Mouse (Mus musculus) bone marrow macrophage, adult 2 months (primary cell): Measurements from ENCODE around the gene Psma5. TPM values are rescaled to one million over a fixed set of nuclear protein-coding genes. Genes with fewer than 3 reads are reported as not detected.
"Not testable (repeated sequence)": the region's sequence is repeated elsewhere in the genome, so short reads cannot be mapped to it uniquely, and the experiment has no call there.

Source experiments
- H3K27ac ChIP-seq: 2 replicates; pipeline ENCODE4 v1.5.1; 2012; ENCODE audit warnings: low read depth, low read length; ENCODE audit not compliant: insufficient read depth
- H3K4me1 ChIP-seq: 2 replicates; pipeline ENCODE4 v1.6.1; 2012; ENCODE audit warnings: low read length; ENCODE audit not compliant: control insufficient read depth, insufficient read depth
- H3K4me3 ChIP-seq: 2 replicates; pipeline ENCODE4 v1.5.1; 2012; ENCODE audit warnings: mild to moderate bottlenecking, low read length, moderate library complexity; ENCODE audit not compliant: insufficient read depth
- CTCF ChIP-seq: IDR thresholded peaks from 2 replicates; pipeline ENCODE4 v1.5.1; 2012; ENCODE audit warnings: low read depth, mild to moderate bottlenecking, low read length, moderate library complexity
- POLR2A ChIP-seq: IDR thresholded peaks from 2 replicates; pipeline ENCODE4 v1.6.1; 2012; ENCODE audit warnings: mild to moderate bottlenecking, low read depth, low read length, borderline replicate concordance
- polyA plus RNA-seq: library from polyadenylated mRNA; stranded (reverse); fragments of >200 nt; gene quantifications from 2 replicates; pipeline ENCODE4 v1.2.4, GENCODE M21; 2012; ENCODE audit not compliant: missing spikeins, insufficient read depth, insufficient read length

Gene Psma5
- polyA plus RNA-seq, 1 experiment: 128 TPM

DNA sequence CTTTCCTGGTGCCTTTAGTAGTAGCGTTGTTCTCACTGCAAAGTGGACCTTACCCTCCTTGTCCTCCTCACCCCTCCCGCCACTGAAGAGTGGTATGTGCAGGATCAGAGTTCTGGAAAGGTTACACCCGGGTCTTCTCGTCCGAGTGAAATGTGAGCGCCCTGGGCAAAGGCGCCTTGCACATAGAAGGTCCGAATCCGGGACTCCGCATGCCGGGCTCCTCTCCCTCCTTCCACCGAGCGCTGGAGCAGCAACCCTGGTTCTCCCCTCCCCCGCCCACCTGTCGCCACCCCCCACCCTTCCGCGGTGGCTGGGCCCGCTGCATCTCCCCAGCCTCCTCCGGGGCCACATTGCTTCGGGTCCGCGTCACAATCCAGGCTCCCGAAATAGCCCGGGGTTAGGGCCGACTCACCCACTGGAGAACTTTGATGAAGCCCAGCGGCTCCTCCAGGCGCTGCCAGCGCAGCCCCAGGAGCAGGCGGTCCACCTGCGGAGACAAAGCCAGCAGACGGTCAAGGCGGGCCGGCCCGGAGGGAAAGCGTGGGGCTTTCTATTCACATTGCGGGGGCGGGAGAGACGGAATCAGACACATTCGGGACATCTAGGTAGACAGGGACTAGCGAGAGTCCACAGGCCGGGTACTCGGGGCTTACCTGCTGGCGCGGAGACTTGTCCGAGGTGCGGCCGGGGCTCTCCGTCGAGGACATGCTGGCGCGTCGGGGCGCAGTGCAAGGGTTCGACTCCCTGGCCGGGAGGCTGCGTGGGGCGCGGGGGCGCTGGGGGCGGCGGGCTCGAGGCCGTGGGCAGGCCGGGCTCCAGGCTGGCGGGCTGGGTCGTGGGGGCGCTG, 30.8 kb upstream of the Psma5 start:
- TF ChIP-seq POLR2A: no peak
- no peaks in the 10 kb centered on the region for H3K4me1 ChIP-seq
- no peak overlapping the region for H3K27ac ChIP-seq
- peak overlapping the region; percentile 46 for H3K4me3 ChIP-seq

DNA sequence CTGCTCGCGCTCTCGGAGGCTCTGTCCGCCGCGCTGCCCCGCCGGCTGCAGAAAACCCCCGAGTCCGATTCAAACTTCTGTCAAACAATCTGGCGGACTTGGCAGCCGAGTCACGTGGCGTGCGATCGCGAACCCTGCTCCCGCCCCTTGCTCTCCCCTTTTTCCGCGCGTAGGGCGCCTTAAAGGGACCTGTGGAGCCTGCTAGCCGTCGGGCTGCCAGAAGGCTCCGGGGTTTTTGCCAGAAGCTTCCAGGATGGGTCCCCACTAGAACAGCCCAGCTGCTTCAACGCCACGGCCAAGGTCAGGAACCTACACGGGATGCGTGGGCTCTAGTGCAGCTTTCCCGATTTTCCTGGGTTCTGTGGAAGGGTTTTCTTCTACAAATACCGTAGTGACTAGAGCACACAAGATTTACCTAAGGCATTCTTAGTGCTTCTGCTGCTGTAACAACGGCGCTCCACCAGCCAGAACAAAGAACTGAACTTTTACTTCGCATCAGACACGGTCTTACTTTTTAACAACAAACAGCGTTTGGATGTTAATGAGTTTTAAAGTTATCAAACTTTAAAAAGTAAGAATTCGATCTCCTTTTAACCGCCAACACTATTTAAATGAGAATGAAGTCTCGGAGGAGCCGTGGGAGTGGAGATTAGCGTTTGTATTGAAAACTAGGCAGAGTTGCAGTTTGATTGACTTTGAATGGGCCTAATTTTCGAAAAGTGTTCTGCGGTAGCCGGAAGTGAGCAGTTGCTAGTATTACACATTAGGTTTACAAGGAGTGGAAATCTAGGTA, 30.0 kb upstream of the Psma5 start, which contains the start of gene Sypl2:
Sypl2 (minus strand) TSS at position 91 of the 793 bp plus-strand sequence.
- TF ChIP-seq POLR2A (no peak), CTCF (no peak)
- peak within 1 kb of the TSS; percentile 46 for H3K4me3 ChIP-seq
- no peak within 1 kb of the TSS for H3K27ac ChIP-seq
- peaks cover 5% of the 10 kb centered on the region for H3K4me1 ChIP-seq

- no peak overlapping the region for H3K4me3 ChIP-seq
- TF ChIP-seq CTCF: no peak
- H3K27ac ChIP-seq: no peak overlapping the region
- H3K4me1 ChIP-seq: peaks cover 8% of the 10 kb centered on the region
These were observed 29.2 kb upstream of the Psma5 start for GRCm38 (mm10) chr3:108227521-108227920.

DNA sequence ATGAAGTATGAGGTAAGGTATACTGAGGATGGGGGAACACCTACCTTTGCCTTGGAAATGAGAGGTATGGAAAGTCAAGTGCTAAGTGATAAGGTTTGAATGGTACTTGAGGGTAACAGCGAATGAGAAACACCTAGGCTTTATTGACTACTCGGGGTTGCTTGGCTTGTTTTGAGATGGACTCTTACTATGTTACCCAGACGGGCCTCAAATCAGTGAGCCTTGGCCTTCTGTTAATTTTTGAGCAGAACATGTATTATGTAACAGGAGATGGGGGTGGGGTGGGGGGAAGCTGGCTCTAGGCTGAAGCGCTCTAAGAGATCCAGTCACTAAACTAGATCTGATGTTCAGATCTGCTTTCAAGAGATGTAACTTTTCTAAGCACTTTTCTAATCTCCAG, 25.1 kb upstream of the Psma5 start:
- no peak for TF ChIP-seq POLR2A
- peaks cover 19% of the 10 kb centered on the region for H3K4me1 ChIP-seq
- peak overlapping the region; percentile 69 for H3K27ac ChIP-seq
- H3K4me3 ChIP-seq: no peak overlapping the region

DNA sequence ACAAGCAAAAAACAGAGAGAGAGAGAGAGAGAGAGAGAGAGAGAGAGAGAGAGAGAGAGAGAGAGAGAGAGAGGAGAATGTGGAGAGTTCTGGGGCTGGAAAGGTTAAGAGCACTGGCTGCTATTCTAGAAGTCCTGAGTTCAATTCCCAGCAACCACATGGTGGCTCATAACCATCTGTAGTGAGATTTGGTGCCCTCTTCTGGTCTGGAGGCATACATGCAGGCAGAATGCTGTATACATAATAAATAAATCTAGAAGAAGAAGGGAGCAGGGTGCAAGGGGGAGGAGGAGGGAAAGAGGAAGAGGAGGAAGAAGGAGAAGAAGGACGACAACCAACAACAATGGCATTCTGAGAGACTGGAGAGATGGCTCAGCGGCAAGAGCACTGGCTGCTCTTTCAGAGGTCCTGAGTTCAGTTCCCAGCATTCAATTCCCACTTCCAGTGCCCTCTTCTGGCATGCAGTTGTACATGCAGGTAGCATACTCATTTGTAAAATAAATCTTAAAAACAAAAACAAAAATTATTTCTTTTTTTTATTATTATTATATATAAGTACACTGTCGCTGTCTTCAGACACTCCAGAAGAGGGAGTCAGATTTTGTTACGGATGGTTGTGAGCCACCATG, 19.1 kb upstream of the Psma5 start:
- H3K4me3 ChIP-seq, H3K27ac ChIP-seq: not testable (repeated sequence)
- TF ChIP-seq CTCF: peak; percentile 29; the same call in 1 of the 2 replicates
- H3K4me1 ChIP-seq: peaks cover 10% of the 10 kb centered on the region

- TF ChIP-seq CTCF: no peak
- TF ChIP-seq POLR2A: no peak
- Histone ChIP-seq H3K4me3 (no peak overlapping the region), H3K27ac (no peak overlapping the region), H3K4me1 (no peaks in the 10 kb centered on the region; the same call in 1 of the 2 replicates)
These were observed 15.4 kb upstream of the Psma5 start for GRCm38 (mm10) chr3:108241243-108241839.

- no peak for TF ChIP-seq POLR2A
- TF ChIP-seq CTCF: no peak
- Histone ChIP-seq H3K4me3 (no peak overlapping the region), H3K4me1 (peaks cover 8% of the 10 kb centered on the region), H3K27ac (no peak overlapping the region)
These were observed 9.9 kb upstream of the Psma5 start for GRCm38 (mm10) chr3:108246857-108247256.

- Histone ChIP-seq H3K27ac (peak overlapping the region; percentile 56), H3K4me3 (peak overlapping the region; percentile 82), H3K4me1 (peaks cover 15% of the 10 kb centered on the region)
- TF ChIP-seq POLR2A: no peak
- no peak for TF ChIP-seq CTCF
These were observed 1.2 kb downstream of the Psma5 start for GRCm38 (mm10) chr3:108257831-108258500.

GRCm38 (mm10) chr3:108259319-108259718, 2.6 kb downstream of the Psma5 start:
- no peak overlapping the region for H3K4me3 ChIP-seq
- no peak overlapping the region for H3K27ac ChIP-seq
- H3K4me1 ChIP-seq: peaks cover 15% of the 10 kb centered on the region
- TF ChIP-seq CTCF: no peak
- TF ChIP-seq POLR2A: no peak

- H3K27ac ChIP-seq, H3K4me3 ChIP-seq: not testable (repeated sequence)
These were observed 22.8 kb downstream of the Psma5 start for GRCm38 (mm10) chr3:108279495-108279894.

More at GRCm38 (mm10) chr3:108279495-108279894, 22.8 kb downstream of the Psma5 start:
- H3K4me1 ChIP-seq: not testable (repeated sequence)
